Mouse (Mus musculus) kidney, postnatal 0 days (tissue): ENCODE data around the gene Ssh3. TPM values are rescaled to one million over a fixed set of nuclear protein-coding genes. Genes with fewer than 3 reads are reported as not detected.

Source experiments
- ATAC-seq: fragments of 200-750 bp; cut with Nextera tagmentation; replicated peaks from 2 replicates; pipeline ENCODE4 v1.8.0; 2017; ENCODE audit warnings: low read depth, moderate number of reproducible peaks, moderate TSS enrichment, moderate library complexity; ENCODE audit not compliant: low FRiP score
- DNase-seq: peaks from one replicate; pipeline ENCODE4 v3.0.0-alpha.2; 2016; ENCODE audit warnings: low spot score
- H3K27ac ChIP-seq: fragments of 300-500 bp; sonication (generic); 2 replicates; pipeline ENCODE4 v1.5.1; 2014; ENCODE audit warnings: mild to moderate bottlenecking
- H3K27me3 ChIP-seq: fragments of 300-500 bp; sonication (generic); 2 replicates; pipeline ENCODE4 v1.6.1; 2014; ENCODE audit warnings: low read length, mixed read lengths; ENCODE audit not compliant: insufficient read depth
- H3K36me3 ChIP-seq: fragments of 300-500 bp; sonication (generic); 2 replicates; pipeline ENCODE4 v1.6.1; 2014; ENCODE audit warnings: low read length, mixed read lengths; ENCODE audit not compliant: insufficient read depth
- H3K4me1 ChIP-seq: fragments of 300-500 bp; sonication (generic); replicated peaks from 2 replicates; pipeline ENCODE4 v1.6.1; 2014; ENCODE audit warnings: antibody characterized with exemption, low read length, mixed read lengths; ENCODE audit not compliant: insufficient read depth
- H3K4me2 ChIP-seq: fragments of 300-500 bp; sonication (generic); 2 replicates; pipeline ENCODE4 v1.6.1; 2014; ENCODE audit warnings: mild to moderate bottlenecking, low read length, moderate library complexity, mixed read lengths
- H3K4me3 ChIP-seq: fragments of 300-500 bp; sonication (generic); replicated peaks from 2 replicates; pipeline ENCODE4 v1.5.1; 2014; ENCODE audit warnings: low read depth, low read length
- H3K9ac ChIP-seq: fragments of 300-500 bp; sonication (generic); 2 replicates; pipeline ENCODE4 v1.6.1; 2014; ENCODE audit warnings: low read depth, low read length
- H3K9me3 ChIP-seq: fragments of 300-500 bp; sonication (generic); replicated peaks from 2 replicates; pipeline ENCODE4 v1.6.1; 2016; ENCODE audit warnings: low read length, inconsistent platforms, mixed read lengths
- CTCF ChIP-seq: IDR thresholded peaks from 2 replicates; pipeline ENCODE4 v1.5.1; 2016; ENCODE audit warnings: antibody characterized with exemption, low read depth, mild to moderate bottlenecking, moderate library complexity
- whole genome bisulfite sequencing: fragments of 180-500 bp; shearing (Covaris S2); extraction: QIAGEN DNeasy Blood & Tissue Kit; methylation state at CpG from one replicate; pipeline ENCODE4 v1.1.7; 2014; 5-methylcytosine and 5-hydroxymethylcytosine counted together
- polyA plus RNA-seq: library from polyadenylated mRNA; unstranded; fragments of >200 nt; fragmentation: Nextera tagmentation; extraction: Ambion mirVana; gene quantifications from 2 replicates; pipeline ENCODE4 v1.2.1, GENCODE M21; 2015

Gene Ssh3
- polyA plus RNA-seq, 1 experiment from 2014 or later: 15.6 TPM

DNA sequence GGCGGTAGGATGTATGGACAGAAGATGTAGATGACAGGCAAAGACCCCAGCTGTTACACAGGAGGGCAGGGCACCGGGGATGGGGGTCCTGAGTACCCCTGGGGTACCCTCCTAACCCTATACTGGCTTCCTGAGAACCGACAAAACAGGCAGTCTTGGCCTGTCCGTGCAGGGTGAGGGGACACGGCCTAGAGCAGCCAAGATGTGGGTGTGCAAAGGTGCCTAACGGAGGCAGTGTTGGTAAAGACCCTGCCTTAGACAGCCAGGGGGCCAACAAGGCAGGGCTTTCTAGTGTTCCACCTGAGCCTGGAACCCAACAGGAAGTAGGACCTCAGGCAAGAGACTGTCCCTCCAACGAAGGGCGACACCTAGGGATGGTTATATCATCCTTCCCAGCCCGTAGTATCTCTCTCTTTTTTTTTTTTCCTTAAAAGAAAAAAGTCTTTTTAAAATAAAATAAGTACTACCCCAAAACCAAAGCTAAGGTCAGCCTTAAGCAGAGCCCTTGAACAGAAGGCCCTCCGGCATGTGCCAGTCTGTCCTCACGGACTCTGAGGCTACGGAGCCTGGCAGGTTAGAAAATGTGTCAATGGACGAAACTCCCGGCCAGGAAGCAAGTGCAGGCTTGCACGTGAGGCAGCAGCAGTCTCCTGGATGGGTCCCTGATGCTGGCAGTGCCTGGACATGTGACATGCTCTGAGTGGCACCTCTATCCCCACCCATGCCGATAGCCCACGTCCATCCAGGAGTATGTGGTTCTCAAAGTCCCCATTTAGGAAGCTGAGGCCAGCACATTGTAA lies 29.5 kb upstream of the Ssh3 start:
- Histone ChIP-seq H3K9ac (no peak overlapping the region), H3K4me2 (no peak overlapping the region), H3K4me1 (peaks cover 36% of the 10 kb centered on the region), H3K9me3 (no peaks in the 10 kb centered on the region), H3K4me3 (no peak overlapping the region), H3K27ac (no peak overlapping the region), H3K36me3 (no peaks in the 10 kb centered on the region), H3K27me3 (no peaks in the 10 kb centered on the region)
- DNase-seq (no peak), ATAC-seq (no peak)
- WGBS: 87% methylated on average over 17 of the region's 17 CpGs
- TF ChIP-seq CTCF: no peak

DNA sequence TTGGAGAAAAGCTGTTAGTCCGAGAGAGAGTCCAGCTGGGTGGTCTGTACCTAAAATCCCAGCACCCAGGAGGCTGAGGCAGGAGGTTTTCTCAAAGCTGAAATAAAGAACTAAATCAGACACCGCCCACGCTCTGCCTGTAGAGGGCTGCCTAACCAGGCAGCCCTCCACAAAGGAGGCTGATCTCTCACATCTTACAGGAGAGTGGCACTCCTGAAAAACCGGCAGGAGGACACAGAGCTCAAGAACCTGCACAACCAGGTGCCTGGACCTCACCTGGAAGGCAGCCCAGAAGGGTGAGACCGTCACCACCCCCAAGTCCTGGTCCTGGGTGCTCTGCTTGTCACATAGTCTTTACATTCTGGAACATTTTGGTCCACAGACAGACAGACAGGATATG lies 28.9 kb upstream of the Ssh3 start:
- TF ChIP-seq CTCF: peak; percentile 13; the same call in 1 of the 2 replicates
- Histone ChIP-seq H3K27ac (no peak overlapping the region), H3K4me1 (peaks cover 29% of the 10 kb centered on the region), H3K9me3 (no peaks in the 10 kb centered on the region), H3K27me3 (no peaks in the 10 kb centered on the region), H3K4me3 (no peak overlapping the region), H3K9ac (no peak overlapping the region), H3K36me3 (peaks cover 3% of the 10 kb centered on the region; the same call in 1 of the 2 replicates), H3K4me2 (no peak overlapping the region)
- DNase-seq: no peak
- 83% methylated on average over 5 of the region's 5 CpGs for WGBS
- ATAC-seq: no peak

DNA sequence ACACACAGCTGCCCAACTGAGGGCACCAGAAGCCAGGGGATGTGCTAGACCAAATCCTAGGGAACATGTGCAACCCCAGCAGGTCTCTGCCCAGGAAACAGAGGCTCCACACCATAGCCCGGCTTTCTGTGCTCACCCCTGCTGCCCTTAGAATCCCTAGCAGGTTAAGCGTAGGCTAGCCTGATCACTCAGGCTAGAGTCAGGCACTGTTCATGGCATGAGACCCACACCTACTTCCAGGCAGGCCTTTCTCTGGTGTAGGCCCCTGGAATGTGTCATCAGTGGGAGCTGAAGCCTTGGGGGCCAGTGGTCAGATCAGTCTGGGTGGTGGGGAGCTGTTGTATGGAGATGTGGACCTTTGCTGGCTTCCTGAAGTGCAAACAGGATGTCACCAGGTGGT lies 27.6 kb upstream of the Ssh3 start:
- no peaks in the 10 kb centered on the region for H3K9me3 ChIP-seq
- H3K27me3 ChIP-seq: no peaks in the 10 kb centered on the region
- H3K9ac ChIP-seq: no peak overlapping the region
- DNase-seq (no peak), ATAC-seq (no peak)
- WGBS: 79% methylated on average over 2 of the region's 2 CpGs
- H3K4me1 ChIP-seq: peaks cover 17% of the 10 kb centered on the region
- no peak overlapping the region for H3K27ac ChIP-seq
- no peak overlapping the region for H3K4me3 ChIP-seq
- H3K4me2 ChIP-seq: no peak overlapping the region
- TF ChIP-seq CTCF: no peak
- peaks cover 15% of the 10 kb centered on the region for H3K36me3 ChIP-seq

DNA sequence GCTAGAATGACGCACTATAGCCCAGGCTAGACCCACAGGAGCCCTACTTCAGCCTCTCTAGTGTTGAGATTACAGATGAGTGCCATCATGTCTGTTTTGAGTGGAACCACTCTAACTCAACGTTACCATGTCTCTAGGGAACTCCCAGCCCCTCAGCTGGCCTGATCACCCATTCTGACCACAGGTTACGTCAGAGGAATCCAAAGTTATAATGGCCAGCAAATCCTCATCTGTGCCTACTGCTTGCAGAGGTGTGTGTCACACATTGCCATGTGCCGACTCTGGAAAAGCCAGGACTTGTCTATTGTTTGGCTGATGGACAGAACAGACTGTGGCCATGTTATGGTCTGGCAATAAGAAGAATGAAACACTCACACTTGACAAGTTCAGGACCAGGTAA lies 26.4 kb upstream of the Ssh3 start:
- no peak for TF ChIP-seq CTCF
- no peak overlapping the region for H3K4me2 ChIP-seq
- 87% methylated on average over 4 of the region's 4 CpGs for WGBS
- H3K36me3 ChIP-seq: peaks cover 27% of the 10 kb centered on the region
- H3K4me3 ChIP-seq: no peak overlapping the region
- H3K9me3 ChIP-seq: no peaks in the 10 kb centered on the region
- ATAC-seq: no peak
- no peaks in the 10 kb centered on the region for H3K27me3 ChIP-seq
- H3K27ac ChIP-seq: no peak overlapping the region
- H3K4me1 ChIP-seq: peaks cover 4% of the 10 kb centered on the region; the same call in 1 of the 2 replicates
- H3K9ac ChIP-seq: no peak overlapping the region
- DNase-seq: no peak

DNA sequence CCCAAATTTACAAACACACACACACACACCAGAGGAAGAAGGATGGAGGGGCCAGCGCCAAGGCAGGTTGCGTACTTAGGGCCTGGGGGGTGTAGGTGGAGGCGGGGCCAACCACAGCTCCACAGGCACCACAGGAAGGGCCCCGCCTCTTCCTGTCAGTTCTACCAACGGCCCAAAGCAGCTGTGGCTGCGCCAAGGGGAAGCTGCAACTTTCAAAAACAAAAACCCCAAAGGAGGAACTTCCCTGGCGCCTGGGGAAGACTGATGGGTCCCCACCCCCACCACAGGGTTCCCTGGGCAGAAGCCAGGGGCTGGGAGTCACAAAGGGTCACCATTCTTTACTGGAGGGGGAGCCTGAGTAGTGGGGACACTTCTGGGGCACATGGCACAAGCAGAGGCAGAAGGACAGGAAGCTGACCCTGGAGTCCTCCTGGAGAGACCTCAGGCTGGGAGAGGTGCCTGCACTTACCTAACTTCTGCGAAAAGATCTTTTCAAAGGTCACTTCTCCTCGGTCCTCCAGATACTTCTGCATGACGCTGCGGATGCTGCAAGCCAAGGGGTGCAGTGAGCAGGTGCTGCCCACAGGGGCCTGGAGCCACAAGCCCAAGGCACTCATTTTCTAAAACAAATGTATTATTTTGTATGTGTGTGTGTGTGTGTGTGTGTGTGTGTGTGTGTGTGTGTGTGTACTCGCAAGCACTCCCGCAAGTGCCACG lies 25.6 kb upstream of the Ssh3 start:
- H3K4me3 ChIP-seq: no peak overlapping the region
- no peaks in the 10 kb centered on the region for H3K27me3 ChIP-seq
- H3K9me3 ChIP-seq: no peaks in the 10 kb centered on the region
- TF ChIP-seq CTCF: no peak
- H3K27ac ChIP-seq: peak overlapping the region; percentile 52; the same call in 1 of the 2 replicates
- 72% methylated on average over 14 of the region's 14 CpGs for WGBS
- peaks cover 36% of the 10 kb centered on the region for H3K36me3 ChIP-seq
- H3K4me2 ChIP-seq: no peak overlapping the region
- H3K9ac ChIP-seq: no peak overlapping the region
- H3K4me1 ChIP-seq: no peaks in the 10 kb centered on the region
- DNase-seq: peak; percentile 63
- ATAC-seq: no peak

DNA sequence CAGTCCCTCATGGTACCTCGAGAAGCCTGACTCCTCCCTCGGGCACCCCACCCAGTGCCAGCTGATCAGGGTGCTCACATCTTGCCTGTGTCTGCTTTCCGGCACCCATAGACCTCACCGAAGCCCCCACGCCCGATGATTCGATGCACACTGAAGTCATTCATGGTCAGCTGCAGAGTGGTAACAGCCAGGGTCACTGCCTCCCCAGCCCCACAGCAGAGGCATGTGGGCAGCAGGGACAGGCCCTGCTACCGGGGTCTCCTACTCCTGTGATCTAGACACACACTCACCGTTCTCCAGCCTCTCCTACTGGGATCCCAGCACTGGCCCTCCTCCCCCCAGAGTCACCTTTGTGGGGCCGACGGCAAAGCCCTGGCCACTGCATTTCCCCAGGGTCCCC lies 22.2 kb upstream of the Ssh3 start:
- H3K27ac ChIP-seq: no peak overlapping the region
- no peak for TF ChIP-seq CTCF
- no peaks in the 10 kb centered on the region for H3K9me3 ChIP-seq
- no peak for ATAC-seq
- no peak for DNase-seq
- no peak overlapping the region for H3K4me3 ChIP-seq
- H3K4me2 ChIP-seq: no peak overlapping the region
- no peak overlapping the region for H3K9ac ChIP-seq
- H3K4me1 ChIP-seq: no peaks in the 10 kb centered on the region
- H3K36me3 ChIP-seq: peaks cover 68% of the 10 kb centered on the region
- H3K27me3 ChIP-seq: no peaks in the 10 kb centered on the region
- 92% methylated on average over 11 of the region's 11 CpGs for WGBS
